Mouse (Mus musculus) intestine, postnatal 0 days (tissue): Measurements from ENCODE around the gene Olfr279. TPM values are rescaled to one million over a fixed set of nuclear protein-coding genes. Genes with fewer than 3 reads are reported as not detected.

Experiments used
- ATAC-seq: fragments of 200-750 bp; cut with Nextera tagmentation; 2 replicates; pipeline ENCODE4 v1.8.0; 2017; ENCODE audit warnings: mild to moderate bottlenecking, moderate TSS enrichment, moderate library complexity
- H3K27ac ChIP-seq: fragments of 300-500 bp; sonication (generic); 2 replicates; pipeline ENCODE4 v1.5.1; 2014; ENCODE audit warnings: mild to moderate bottlenecking, low read depth, low read length, moderate library complexity
- H3K27me3 ChIP-seq: fragments of 300-500 bp; sonication (generic); replicated peaks from 2 replicates; pipeline ENCODE4 v1.6.1; 2014; ENCODE audit warnings: low read length, mixed read lengths; ENCODE audit not compliant: control insufficient read depth, insufficient read depth
- H3K36me3 ChIP-seq: fragments of 300-500 bp; sonication (generic); 2 replicates; pipeline ENCODE4 v1.6.1; 2014; ENCODE audit warnings: mild to moderate bottlenecking, moderate library complexity; ENCODE audit not compliant: control insufficient read depth, insufficient read depth
- H3K4me1 ChIP-seq: fragments of 300-500 bp; sonication (generic); replicated peaks from 2 replicates; pipeline ENCODE4 v1.6.1; 2014; ENCODE audit warnings: antibody characterized with exemption, low read length, mixed read lengths; ENCODE audit not compliant: control insufficient read depth, insufficient read depth
- H3K4me2 ChIP-seq: fragments of 300-500 bp; sonication (generic); replicated peaks from 2 replicates; pipeline ENCODE4 v1.6.1; 2014; ENCODE audit warnings: low read depth, mild to moderate bottlenecking, moderate library complexity
- H3K4me3 ChIP-seq: fragments of 300-500 bp; sonication (generic); 2 replicates; pipeline ENCODE4 v1.5.1; 2014; ENCODE audit warnings: low read depth, low read length
- H3K9ac ChIP-seq: fragments of 300-500 bp; sonication (generic); 2 replicates; pipeline ENCODE4 v1.6.1; 2014; ENCODE audit warnings: mild to moderate bottlenecking, low read depth, low read length
- H3K9me3 ChIP-seq: fragments of 300-500 bp; sonication (generic); 2 replicates; pipeline ENCODE4 v1.6.1; 2016; ENCODE audit warnings: mixed run types; ENCODE audit not compliant: control insufficient read depth
- CTCF ChIP-seq: sonication (generic); IDR thresholded peaks from 2 replicates; pipeline ENCODE4 v1.5.1; 2016; ENCODE audit warnings: low read depth, mild to moderate bottlenecking, control low read depth, antibody characterized with exemption, moderate library complexity
- WGBS: fragments of 180-500 bp; shearing (Covaris S2); extraction: QIAGEN DNeasy Blood & Tissue Kit; methylation state at CpG from one replicate; pipeline ENCODE4 v1.1.7; 2014; 5-methylcytosine and 5-hydroxymethylcytosine counted together
- polyA plus RNA-seq: library from polyadenylated mRNA; unstranded; fragments of >200 nt; fragmentation: Nextera tagmentation; extraction: Ambion mirVana; gene quantifications from 2 replicates; pipeline ENCODE4 v1.2.1, GENCODE M21; 2015

Gene Olfr279
- polyA plus RNA-seq, 1 experiment from 2014 or later = not detected

GRCm38 (mm10) chr15:98491332-98491731 lies 870 bp upstream of the Olfr279 start:
- Histone ChIP-seq H3K36me3 (no peaks in the 10 kb centered on the region), H3K4me1 (no peaks in the 10 kb centered on the region), H3K4me2 (no peak overlapping the region), H3K27me3 (no peaks in the 10 kb centered on the region), H3K27ac (no peak overlapping the region), H3K4me3 (no peak overlapping the region), H3K9me3 (no peaks in the 10 kb centered on the region), H3K9ac (no peak overlapping the region)
- no peak for TF ChIP-seq CTCF
- 37% methylated on average over 2 of the region's 2 CpGs for WGBS
- no peak for ATAC-seq

GRCm38 (mm10) chr15:98497631-98498030 lies 5.4 kb downstream of the Olfr279 start:
- no peak for ATAC-seq
- 73% methylated on average over 17 of the region's 17 CpGs for WGBS

DNA sequence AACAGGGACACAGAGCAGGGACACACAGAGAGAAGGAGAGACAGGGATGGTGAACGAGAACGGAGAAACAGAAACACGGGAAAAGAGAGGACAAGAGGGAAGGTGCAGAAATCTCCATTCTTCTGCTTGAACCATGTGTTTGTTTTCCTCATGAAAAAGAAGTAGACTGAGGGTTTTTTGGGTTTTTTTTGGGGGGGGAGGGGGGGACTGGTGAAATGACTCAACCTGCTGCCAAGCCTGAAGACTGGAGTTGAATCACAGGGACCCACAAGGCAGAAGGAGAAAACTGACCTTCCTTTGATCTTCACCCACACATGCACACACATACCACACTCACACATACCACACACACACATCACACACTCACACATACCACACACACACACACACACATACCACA lies 11.1 kb downstream of the Olfr279 start:
- TF ChIP-seq CTCF = no peak
- no peak for ATAC-seq
- H3K9ac ChIP-seq = no peak overlapping the region
- no peak overlapping the region for H3K4me3 ChIP-seq
- H3K9me3 ChIP-seq = no peaks in the 10 kb centered on the region
- H3K4me1 ChIP-seq = no peaks in the 10 kb centered on the region
- no peaks in the 10 kb centered on the region for H3K27me3 ChIP-seq
- no peak overlapping the region for H3K27ac ChIP-seq
- no peak overlapping the region for H3K4me2 ChIP-seq
- no peaks in the 10 kb centered on the region for H3K36me3 ChIP-seq
- whole genome bisulfite sequencing = 79% methylated on average over 3 of the region's 3 CpGs

More at GRCm38 (mm10) chr15:98497631-98498030, 5.4 kb downstream of the Olfr279 start:
- Histone ChIP-seq H3K4me1 (no peaks in the 10 kb centered on the region), H3K4me2 (no peak overlapping the region), H3K27ac (no peak overlapping the region), H3K9ac (no peak overlapping the region), H3K36me3 (no peaks in the 10 kb centered on the region), H3K9me3 (no peaks in the 10 kb centered on the region), H3K4me3 (no peak overlapping the region), H3K27me3 (no peaks in the 10 kb centered on the region)
- TF ChIP-seq CTCF = no peak

GRCm38 (mm10) chr15:98504514-98504913 lies 12.3 kb downstream of the Olfr279 start:
- 17% methylated on average over 18 of the region's 18 CpGs for WGBS
- Histone ChIP-seq H3K4me3 (no peak overlapping the region), H3K27ac (no peak overlapping the region), H3K9me3 (no peaks in the 10 kb centered on the region), H3K4me2 (no peak overlapping the region), H3K27me3 (no peaks in the 10 kb centered on the region), H3K9ac (no peak overlapping the region), H3K4me1 (no peaks in the 10 kb centered on the region), H3K36me3 (no peaks in the 10 kb centered on the region)
- no peak for ATAC-seq
- TF ChIP-seq CTCF = peak; percentile 83

DNA sequence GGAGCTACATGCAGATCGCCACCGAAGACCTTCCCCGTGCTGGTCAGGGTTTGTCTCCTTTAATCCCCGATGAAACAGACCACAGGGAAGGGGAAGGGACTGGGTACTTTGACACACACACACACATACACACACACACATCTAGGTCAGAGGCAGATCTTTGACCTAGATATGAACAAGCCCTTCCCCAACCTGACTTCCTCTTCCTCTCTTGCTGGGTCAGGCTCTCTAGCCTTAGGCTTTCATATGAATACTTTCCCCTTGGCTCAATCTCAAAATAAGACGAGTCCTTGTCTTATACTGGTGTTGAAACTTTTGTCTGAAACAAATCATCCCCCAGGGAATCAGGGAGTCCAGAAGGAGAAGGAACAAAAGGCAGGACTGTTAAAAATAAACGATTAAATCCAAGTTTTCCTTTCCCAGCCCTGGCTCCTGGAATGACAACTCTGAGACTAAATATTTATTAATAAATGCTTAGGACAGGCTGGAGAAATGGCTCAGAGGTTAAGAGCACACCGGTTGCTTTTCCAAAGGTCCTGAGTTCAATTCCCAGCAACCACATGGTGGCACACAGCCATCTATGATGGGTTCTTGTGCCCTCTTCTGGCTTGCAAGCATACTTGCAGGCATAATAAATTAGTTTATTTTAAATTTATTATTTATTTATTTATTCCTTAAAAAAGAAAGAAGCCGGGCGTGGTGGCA lies 14.2 kb downstream of the Olfr279 start:
- H3K4me1 ChIP-seq = no peaks in the 10 kb centered on the region
- no peak for ATAC-seq
- no peak overlapping the region for H3K4me3 ChIP-seq
- no peaks in the 10 kb centered on the region for H3K9me3 ChIP-seq
- TF ChIP-seq CTCF = no peak
- no peak overlapping the region for H3K4me2 ChIP-seq
- no peaks in the 10 kb centered on the region for H3K36me3 ChIP-seq
- 74% methylated on average over 9 of the region's 9 CpGs for WGBS
- peaks cover 6% of the 10 kb centered on the region; the same call in 1 of the 2 replicates for H3K27me3 ChIP-seq
- H3K27ac ChIP-seq = no peak overlapping the region
- no peak overlapping the region for H3K9ac ChIP-seq

- no peak for ATAC-seq
- H3K27me3 ChIP-seq = peaks cover 7% of the 10 kb centered on the region; the same call in 1 of the 2 replicates
- no peaks in the 10 kb centered on the region for H3K4me1 ChIP-seq
- H3K9me3 ChIP-seq = no peaks in the 10 kb centered on the region
- 91% methylated on average over 6 of the region's 6 CpGs for whole genome bisulfite sequencing
- H3K9ac ChIP-seq = no peak overlapping the region
- no peak overlapping the region for H3K4me3 ChIP-seq
- H3K27ac ChIP-seq = no peak overlapping the region
- TF ChIP-seq CTCF = no peak
- H3K36me3 ChIP-seq = no peaks in the 10 kb centered on the region
- H3K4me2 ChIP-seq = no peak overlapping the region
These were observed 15.1 kb downstream of the Olfr279 start for GRCm38 (mm10) chr15:98507321-98507720.
